Mouse (Mus musculus): ENCODE data around the gene 1700016C15Rik. TPM values are rescaled to one million over a fixed set of nuclear protein-coding genes. Genes with fewer than 3 reads are reported as not detected.
A peak's percentile ranks its signal among the peaks of the same experiment; 100 is the strongest.

1700016C15Rik gene
- polyA plus RNA-seq (2015; fragmentation: Nextera tagmentation; extraction: Ambion mirVana), result not detected in 2 replicates

- H3K4me1 ChIP-seq, result peaks cover 2% of the 10 kb centered on the region; the same call in 1 of the 2 replicates
- H3K4me3 ChIP-seq, result no peak within 1 kb of the TSS
- no peak within 1 kb of the TSS for H3K9ac ChIP-seq
- H3K27me3 ChIP-seq (replicated peaks), result no peaks in the 10 kb centered on the region
- no peak within 1 kb of the TSS for H3K4me2 ChIP-seq
- H3K9me3 ChIP-seq, result peaks cover 7% of the 10 kb centered on the region; the same call in 1 of the 2 replicates
- no peaks in the 10 kb centered on the region for H3K36me3 ChIP-seq
- H3K27ac ChIP-seq (replicated peaks), result no peak within 1 kb of the TSS
- no peak for ATAC-seq (ENCODE audit: extremely low read depth, insufficient number of reproducible peaks, low FRiP score, low TSS enrichment)
- 70% methylated on average over 11 of the region's 11 CpGs for WGBS
Measured at GRCm38 (mm10) chr1:177729043-177730024, at the start of gene 1700016C15Rik. Gene 1700016C15Rik, plus strand, starts transcription at chr1:177729814.

DNA sequence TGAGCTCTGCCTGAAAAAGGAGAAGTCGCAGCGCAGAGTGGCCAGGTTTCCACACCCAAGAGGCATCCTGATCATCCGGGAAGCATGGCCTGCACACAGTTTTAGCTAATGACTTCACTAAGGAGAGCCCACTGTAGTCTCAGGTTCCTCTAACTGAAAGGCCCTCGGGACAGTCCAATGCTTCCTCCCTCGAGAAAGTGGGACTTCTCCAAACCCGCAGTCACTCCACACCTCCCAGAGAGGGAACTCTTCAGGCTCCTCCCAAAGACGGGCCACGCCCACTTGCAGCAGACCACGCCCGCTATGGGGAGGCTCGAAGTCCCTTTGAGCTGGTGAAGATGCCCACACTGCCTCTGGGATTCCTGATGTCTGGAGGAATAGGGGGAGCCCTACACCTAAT is 48.4 kb upstream of the 1700016C15Rik start:
- no peak overlapping the region for H3K4me3 ChIP-seq
- no peaks in the 10 kb centered on the region for H3K27me3 ChIP-seq (replicated peaks)
- H3K9me3 ChIP-seq, result no peaks in the 10 kb centered on the region
- H3K27ac ChIP-seq (replicated peaks), result no peak overlapping the region
- no peak overlapping the region for H3K4me2 ChIP-seq
- H3K4me1 ChIP-seq, result no peaks in the 10 kb centered on the region
- H3K36me3 ChIP-seq, result no peaks in the 10 kb centered on the region
- no peak for ATAC-seq (ENCODE audit: extremely low read depth, insufficient number of reproducible peaks, low FRiP score, low TSS enrichment)
- no peak overlapping the region for H3K9ac ChIP-seq
- WGBS, result 73% methylated on average over 11 of the region's 11 CpGs

GRCm38 (mm10) chr1:177683931-177684836 is 45.4 kb upstream of the 1700016C15Rik start:
- H3K4me3 ChIP-seq, result no peak overlapping the region
- 63% methylated on average over 18 of the region's 18 CpGs for WGBS
- no peaks in the 10 kb centered on the region for H3K36me3 ChIP-seq
- H3K4me2 ChIP-seq, result no peak overlapping the region
- no peaks in the 10 kb centered on the region for H3K4me1 ChIP-seq
- H3K27ac ChIP-seq (replicated peaks), result no peak overlapping the region
- ATAC-seq (ENCODE audit: extremely low read depth, insufficient number of reproducible peaks, low FRiP score, low TSS enrichment), result no peak
- no peaks in the 10 kb centered on the region for H3K9me3 ChIP-seq
- no peak overlapping the region for H3K9ac ChIP-seq
- no peaks in the 10 kb centered on the region for H3K27me3 ChIP-seq (replicated peaks)

GRCm38 (mm10) chr1:177684901-177685300 is 44.7 kb upstream of the 1700016C15Rik start:
- H3K4me2 ChIP-seq, result no peak overlapping the region
- no peaks in the 10 kb centered on the region for H3K36me3 ChIP-seq
- H3K27ac ChIP-seq (replicated peaks), result no peak overlapping the region
- H3K9ac ChIP-seq, result no peak overlapping the region
- no peaks in the 10 kb centered on the region for H3K9me3 ChIP-seq
- 11% methylated on average over 3 of the region's 3 CpGs for WGBS
- H3K4me3 ChIP-seq, result no peak overlapping the region
- H3K27me3 ChIP-seq (replicated peaks), result no peaks in the 10 kb centered on the region
- H3K4me1 ChIP-seq, result no peaks in the 10 kb centered on the region
- ATAC-seq (ENCODE audit: extremely low read depth, insufficient number of reproducible peaks, low FRiP score, low TSS enrichment), result no peak

DNA sequence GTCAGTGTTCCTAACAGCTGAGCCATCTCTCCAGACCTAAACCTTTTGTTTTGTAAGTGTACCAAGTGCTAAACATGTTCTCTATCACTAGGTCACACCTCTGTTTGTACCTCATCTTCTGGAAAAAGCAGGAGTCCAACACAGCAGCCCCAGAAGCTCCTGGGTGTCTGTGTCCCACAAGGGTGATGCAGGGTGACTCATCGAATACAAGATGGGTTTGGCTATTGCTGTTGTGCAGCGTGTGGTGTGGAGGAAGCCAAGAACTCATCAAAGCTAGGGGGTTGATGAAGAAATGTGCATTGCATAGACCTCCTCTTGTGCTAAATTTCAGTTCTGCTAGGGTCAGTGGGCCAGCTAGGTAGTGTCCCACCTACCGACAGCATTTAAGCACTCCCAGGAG is 43.5 kb upstream of the 1700016C15Rik start:
- ATAC-seq (ENCODE audit: extremely low read depth, insufficient number of reproducible peaks, low FRiP score, low TSS enrichment), result no peak
- 59% methylated on average over 3 of the region's 3 CpGs for WGBS
- Histone ChIP-seq H3K4me1 (no peaks in the 10 kb centered on the region), H3K36me3 (no peaks in the 10 kb centered on the region), H3K9ac (no peak overlapping the region), H3K9me3 (no peaks in the 10 kb centered on the region), H3K4me3 (no peak overlapping the region), H3K27ac (replicated peaks) (no peak overlapping the region), H3K27me3 (replicated peaks) (no peaks in the 10 kb centered on the region), H3K4me2 (no peak overlapping the region)

- Histone ChIP-seq H3K4me2 (no peak overlapping the region), H3K4me1 (no peaks in the 10 kb centered on the region), H3K27ac (replicated peaks) (no peak overlapping the region), H3K9ac (no peak overlapping the region), H3K27me3 (replicated peaks) (peaks cover 4% of the 10 kb centered on the region; the same call in 1 of the 2 replicates), H3K36me3 (no peaks in the 10 kb centered on the region), H3K9me3 (no peaks in the 10 kb centered on the region), H3K4me3 (no peak overlapping the region)
- 72% methylated on average over 5 of the region's 5 CpGs for WGBS
- ATAC-seq (ENCODE audit: extremely low read depth, insufficient number of reproducible peaks, low FRiP score, low TSS enrichment), result no peak
Measured at GRCm38 (mm10) chr1:177686982-177687381, 42.6 kb upstream of the 1700016C15Rik start.

GRCm38 (mm10) chr1:177692491-177692890 is 37.1 kb upstream of the 1700016C15Rik start:
- no peak for ATAC-seq (ENCODE audit: extremely low read depth, insufficient number of reproducible peaks, low FRiP score, low TSS enrichment)
- Histone ChIP-seq H3K9ac (no peak overlapping the region), H3K27ac (replicated peaks) (no peak overlapping the region), H3K27me3 (replicated peaks) (peaks cover 9% of the 10 kb centered on the region; the same call in 1 of the 2 replicates), H3K4me2 (no peak overlapping the region), H3K4me3 (no peak overlapping the region), H3K4me1 (peaks cover 8% of the 10 kb centered on the region), H3K36me3 (no peaks in the 10 kb centered on the region), H3K9me3 (no peaks in the 10 kb centered on the region)
- WGBS, result 71% methylated on average over 11 of the region's 11 CpGs

DNA sequence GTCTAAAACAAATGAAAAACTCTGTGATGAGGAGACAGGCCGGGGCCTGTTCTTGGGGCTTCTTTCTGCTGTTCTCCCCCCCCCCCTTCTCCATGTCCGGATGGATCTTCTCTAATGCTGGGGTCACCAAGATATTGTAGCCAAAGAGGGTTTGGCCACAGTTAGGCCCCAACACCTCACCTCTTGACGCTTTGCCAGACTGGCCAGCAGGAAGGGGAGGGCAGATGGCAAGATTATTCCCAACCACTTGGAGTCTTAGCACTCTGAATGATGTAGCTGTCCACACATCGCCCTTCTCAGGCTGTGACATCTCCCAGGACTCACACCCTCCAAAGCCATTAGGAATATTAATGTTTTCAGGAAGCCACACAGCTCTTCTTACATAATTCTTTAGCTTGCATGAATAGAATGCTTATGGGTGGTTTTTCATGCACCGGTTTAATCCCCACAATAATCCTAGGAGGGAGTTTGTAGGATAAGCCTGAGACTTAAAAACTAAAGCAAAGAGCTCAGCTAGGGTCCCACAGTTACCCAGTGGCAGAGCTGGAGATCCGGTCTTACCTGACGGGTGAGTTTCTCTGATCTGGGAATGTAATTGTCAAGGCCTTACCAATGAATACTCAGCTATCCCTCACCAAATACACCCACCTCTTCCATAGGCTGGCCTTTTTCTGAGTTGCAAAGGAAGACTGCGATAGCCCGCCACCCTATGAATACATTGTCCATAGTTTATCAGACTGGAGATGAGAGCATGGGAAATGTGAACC is 35.9 kb upstream of the 1700016C15Rik start:
- Histone ChIP-seq H3K9me3 (no peaks in the 10 kb centered on the region), H3K27me3 (replicated peaks) (peaks cover 9% of the 10 kb centered on the region; the same call in 1 of the 2 replicates), H3K9ac (no peak overlapping the region), H3K36me3 (no peaks in the 10 kb centered on the region), H3K4me3 (no peak overlapping the region), H3K4me1 (peaks cover 8% of the 10 kb centered on the region), H3K4me2 (no peak overlapping the region), H3K27ac (replicated peaks) (no peak overlapping the region)
- ATAC-seq (ENCODE audit: extremely low read depth, insufficient number of reproducible peaks, low FRiP score, low TSS enrichment), result no peak
- 58% methylated on average over 9 of the region's 9 CpGs for WGBS

GRCm38 (mm10) chr1:177700560-177700959 is 29.1 kb upstream of the 1700016C15Rik start:
- Histone ChIP-seq H3K36me3 (no peaks in the 10 kb centered on the region), H3K27ac (replicated peaks) (no peak overlapping the region), H3K27me3 (replicated peaks) (peaks cover 2% of the 10 kb centered on the region; the same call in 1 of the 2 replicates), H3K9ac (no peak overlapping the region), H3K4me1 (peaks cover 5% of the 10 kb centered on the region; the same call in 1 of the 2 replicates), H3K4me3 (no peak overlapping the region), H3K4me2 (no peak overlapping the region), H3K9me3 (no peaks in the 10 kb centered on the region)
- WGBS, result 63% methylated on average over 8 of the region's 8 CpGs
- ATAC-seq (ENCODE audit: extremely low read depth, insufficient number of reproducible peaks, low FRiP score, low TSS enrichment), result no peak

DNA sequence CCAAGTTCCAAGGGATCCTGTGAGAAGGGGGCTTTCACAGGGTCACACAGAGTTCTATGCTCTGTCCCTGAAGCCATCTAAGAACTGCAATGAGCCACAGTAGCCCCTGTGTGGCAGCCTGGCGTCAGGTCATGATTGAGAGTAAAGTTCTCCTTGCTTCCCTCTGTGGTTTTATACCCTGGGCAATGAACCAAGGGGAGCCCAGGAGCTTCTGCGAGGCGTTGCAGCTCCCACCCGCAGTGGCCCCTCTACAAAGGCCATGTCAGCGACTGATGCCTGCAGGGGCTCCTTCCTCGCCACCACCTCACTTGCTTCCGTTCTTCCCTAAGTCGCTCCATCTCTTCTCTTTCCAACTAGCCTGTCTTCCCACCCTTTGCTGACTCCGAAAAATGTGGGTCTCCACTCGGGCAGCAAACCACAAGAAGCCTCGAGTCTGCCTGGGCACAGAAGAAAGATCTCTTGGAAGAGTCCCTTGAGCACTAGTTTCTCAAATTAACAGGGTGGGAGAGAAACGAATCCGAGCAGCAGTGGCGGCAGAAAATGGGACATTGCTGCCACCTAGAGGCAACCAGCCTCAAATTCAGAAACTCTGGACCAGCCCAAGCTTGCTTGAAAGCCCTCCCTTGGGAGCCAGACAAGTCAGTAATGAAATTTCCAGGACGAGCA is 27.0 kb upstream of the 1700016C15Rik start:
- peak overlapping the region; percentile 59 for H3K4me3 ChIP-seq
- H3K4me2 ChIP-seq, result peak overlapping the region; percentile 93
- no peaks in the 10 kb centered on the region; the same call in 1 of the 2 replicates for H3K27me3 ChIP-seq (replicated peaks)
- 0 out of 2 replicates have a peak, but pooled peaks have one; percentile 35 for ATAC-seq (ENCODE audit: extremely low read depth, insufficient number of reproducible peaks, low FRiP score, low TSS enrichment)
- no peak overlapping the region for H3K27ac ChIP-seq (replicated peaks)
- 2% methylated on average over 15 of the region's 15 CpGs for WGBS
- H3K4me1 ChIP-seq, result peaks cover 5% of the 10 kb centered on the region; the same call in 1 of the 2 replicates
- no peaks in the 10 kb centered on the region for H3K9me3 ChIP-seq
- H3K36me3 ChIP-seq, result no peaks in the 10 kb centered on the region
- H3K9ac ChIP-seq, result peak overlapping the region; percentile 79

Data from heart, embryonic 13.5 days (tissue).